Mouse (Mus musculus): ENCODE data around the gene Chd4.

The Chd4 gene

DNA sequence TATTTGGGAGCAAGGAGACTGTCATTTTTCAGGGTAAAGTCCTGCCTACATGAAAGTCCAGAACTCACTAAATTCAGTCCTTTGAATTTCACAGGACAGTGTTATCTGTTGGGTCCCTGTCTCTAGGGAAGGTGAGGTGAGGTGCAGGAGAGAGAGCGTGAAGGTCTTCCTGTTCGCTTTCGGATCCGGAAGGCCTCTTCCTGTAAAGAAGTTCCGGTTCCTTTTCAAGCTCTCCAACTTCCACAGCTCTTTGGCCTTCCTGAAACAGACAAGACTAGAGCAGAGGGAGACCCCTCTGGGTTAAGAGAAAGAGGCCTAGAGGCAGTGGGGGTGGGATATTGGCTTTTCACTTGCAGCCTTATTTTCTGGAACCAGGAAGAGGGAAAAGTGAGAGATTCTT lies 3.4 kb upstream of the Chd4 start:
- DNase-seq (ENCODE audit: low spot score), result no peak

DNA sequence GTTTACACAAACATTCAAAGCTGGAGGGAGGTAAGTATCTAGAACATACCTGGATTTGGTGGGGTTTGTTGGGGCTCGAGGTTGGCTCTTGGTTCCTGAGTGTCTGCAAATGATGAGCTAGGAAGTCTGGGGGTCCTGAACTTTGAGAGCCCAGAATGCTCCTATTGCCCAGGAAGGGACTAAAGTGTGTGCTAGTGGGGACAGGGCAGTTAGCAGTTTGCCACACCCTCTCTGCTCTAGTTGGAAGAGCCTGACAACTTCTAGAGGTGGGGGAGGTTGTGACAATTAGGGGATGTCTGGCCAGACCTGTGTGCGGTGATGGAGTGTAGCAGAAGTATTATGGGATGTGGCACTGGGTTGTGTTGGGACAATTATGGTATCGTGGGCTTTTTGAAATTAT lies 938 bp upstream of the Chd4 start:
- no peak for DNase-seq (ENCODE audit: low spot score)

DNA sequence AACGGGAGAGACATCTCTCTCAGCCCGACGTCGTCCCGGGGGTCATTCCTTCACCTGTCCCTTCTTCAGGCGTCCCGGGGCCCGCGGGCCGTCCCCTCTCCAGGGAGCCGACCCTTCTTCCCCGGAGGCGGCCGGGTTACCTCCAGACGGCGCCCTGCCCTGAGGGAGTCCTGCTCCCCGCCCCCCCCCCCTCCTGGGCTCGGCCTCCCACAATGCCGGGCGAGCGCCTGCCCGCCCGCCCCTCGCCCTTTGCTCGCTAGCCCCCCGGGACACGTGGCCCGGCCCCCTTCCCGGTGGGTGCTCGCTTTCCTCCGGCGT lies 457 bp downstream of the Chd4 start:
- DNase-seq (ENCODE audit: low spot score), result no peak

DNA sequence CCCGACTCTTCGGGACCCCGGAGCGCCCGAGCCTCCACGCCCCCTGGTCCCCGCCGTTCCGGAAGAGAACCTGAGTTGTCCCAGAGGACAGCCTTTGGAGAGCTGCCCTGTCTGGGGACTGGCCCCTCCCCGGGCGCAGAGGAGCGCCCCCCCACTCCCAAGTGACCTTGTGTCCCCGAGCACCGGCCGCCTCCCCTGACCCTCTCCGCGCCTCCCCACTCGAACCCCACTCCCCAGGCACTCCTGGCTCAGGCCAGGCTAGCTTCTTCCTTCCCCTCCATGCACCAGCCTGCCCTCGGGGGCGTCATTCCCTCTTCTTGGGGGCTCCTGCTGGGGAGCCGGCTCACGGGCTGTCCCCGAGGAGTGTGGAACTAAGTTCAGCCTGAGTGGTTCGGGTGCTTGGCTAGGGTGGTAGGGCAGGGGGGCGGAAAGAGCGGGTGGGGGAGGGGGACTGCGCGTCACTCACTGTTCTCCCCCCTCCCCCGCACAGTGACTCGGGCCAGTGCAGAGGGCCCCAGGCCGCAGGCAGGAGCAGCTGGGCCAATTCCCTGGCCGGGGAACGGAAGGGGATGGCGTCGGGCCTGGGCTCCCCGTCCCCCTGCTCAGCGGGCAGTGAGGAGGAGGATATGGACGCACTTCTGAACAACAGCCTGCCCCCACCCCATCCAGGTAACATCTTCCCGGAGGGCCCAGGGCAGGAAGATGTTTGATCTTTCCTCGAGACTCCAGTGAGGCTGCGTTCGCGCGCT lies 990 bp downstream of the Chd4 start:
- DNase-seq (ENCODE audit: low spot score), result peak; percentile 52

DNA sequence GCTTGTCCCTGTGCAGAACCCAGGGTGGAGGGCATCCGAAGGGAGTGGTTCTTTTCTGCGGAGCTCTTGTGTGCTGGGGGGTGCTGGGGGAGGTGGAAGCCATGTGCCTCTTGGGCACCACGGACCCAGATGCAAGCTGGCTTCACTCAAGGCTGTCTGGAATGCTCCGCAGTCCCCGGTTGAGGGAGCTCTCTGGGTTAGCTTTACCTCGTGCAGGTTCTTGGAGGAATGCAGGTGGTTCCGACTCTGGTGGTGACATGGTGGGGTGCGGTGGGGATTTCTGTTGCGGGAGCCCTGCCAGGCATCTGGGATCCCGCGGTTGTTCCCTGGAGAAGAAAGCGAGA lies 1.5 kb downstream of the Chd4 start:
- no peak for DNase-seq (ENCODE audit: low spot score)

DNA sequence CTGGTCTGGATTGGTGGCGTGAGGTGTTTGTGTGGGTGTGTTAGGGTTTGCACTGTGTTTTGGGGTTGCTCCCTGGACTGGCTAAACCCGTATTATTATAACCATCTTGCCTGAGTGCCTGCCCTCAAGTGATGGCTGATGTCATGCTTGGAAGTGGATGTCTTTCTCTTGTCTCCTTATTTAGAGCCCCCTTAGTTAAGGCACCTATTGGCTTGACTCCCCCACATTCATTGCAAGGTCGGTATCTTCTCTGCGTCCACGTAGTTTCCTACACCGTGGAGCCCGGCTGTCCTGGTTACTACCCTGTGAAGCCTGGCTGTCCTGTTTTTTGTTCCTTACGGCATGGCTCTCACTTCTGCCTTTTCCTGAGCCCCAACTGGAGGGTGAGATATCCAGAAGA lies 2.2 kb downstream of the Chd4 start:
- DNase-seq (ENCODE audit: low spot score), result no peak

DNA sequence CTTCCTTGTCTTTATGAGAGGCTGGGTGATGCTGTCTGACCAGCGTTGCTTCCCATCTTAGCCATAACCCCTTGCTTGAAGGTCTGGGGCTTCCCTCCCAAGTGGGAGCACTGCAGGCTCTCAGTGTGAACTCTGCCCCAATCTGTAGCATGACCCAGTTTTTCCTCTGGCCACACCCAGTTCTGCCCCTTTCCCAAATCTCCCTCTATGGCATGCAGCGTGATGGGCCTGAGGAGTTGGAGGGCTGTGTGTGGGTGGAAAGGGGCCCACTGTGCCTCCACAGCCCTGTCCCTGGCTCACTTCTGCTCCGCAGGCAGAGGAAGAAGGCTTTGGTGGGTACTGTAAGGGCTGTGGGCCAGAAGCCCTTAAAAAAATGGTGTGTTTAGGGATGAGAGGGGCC lies 2.7 kb downstream of the Chd4 start:
- no peak for DNase-seq (ENCODE audit: low spot score)

DNA sequence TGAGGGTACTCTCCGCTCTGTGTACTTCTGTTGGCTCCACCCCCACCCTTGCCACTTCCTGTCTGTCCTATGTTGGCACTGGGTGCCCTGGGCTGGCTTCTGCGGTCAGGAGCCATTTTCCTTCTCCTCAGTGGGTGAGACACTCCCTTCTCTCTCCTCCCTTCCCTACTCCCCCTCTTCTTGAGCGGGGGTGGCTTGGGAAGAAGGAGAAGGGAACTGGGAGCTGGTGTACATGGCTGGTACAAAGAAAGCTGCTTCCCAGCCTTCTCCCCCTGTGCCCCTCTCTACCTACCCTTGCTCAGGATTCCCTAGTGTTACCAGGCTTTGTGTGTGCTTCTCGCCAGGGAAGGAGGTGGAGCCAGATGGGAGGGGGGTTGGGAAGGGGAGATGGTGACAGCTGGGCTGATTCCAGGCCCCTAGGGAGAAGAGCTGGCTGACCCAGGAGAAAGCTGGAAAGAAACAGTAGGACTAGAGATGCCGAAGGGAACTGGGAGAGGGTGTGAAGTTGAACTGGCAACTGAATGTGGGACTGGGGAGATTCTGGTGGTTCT lies 3.7 kb downstream of the Chd4 start:
- no peak for DNase-seq (ENCODE audit: low spot score)

DNA sequence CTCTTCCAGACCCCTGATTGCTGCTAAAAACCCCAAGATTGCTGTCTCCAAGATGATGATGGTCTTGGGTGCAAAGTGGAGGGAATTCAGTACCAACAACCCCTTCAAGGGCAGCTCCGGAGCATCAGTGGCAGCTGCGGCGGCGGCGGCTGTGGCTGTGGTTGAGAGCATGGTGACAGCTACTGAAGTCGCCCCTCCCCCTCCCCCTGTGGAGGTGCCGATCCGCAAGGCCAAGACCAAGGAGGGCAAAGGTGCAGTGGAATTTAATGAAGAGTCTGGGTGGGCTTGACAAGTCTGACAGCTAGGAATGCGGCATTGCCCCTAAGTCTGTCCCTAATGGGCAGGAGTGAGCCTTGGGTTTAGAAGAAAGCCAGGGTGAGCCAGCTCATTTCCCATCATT lies 5.7 kb downstream of the Chd4 start:
- no peak for DNase-seq (ENCODE audit: low spot score)

DNA sequence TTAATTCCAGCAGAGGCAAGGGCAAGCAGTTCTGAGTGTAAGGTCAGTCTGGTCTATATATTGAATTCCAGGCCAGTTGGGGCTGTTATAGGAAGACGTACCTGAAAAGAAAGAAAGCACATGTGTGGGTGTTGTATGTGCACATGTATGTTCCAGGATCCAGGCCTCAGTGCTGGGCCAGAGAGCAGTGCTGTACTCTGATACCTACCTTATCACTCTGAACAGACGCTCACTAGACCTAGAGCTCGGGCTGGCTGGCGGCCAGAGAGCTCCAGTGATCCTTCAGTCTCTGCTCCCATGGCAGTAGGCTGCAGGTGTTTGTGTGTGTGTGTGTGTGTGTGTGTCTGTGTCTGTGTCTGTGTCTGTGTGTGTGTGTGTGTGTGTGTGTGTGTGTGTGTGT lies 8.4 kb downstream of the Chd4 start:
- no peak for DNase-seq (ENCODE audit: low spot score)

DNA sequence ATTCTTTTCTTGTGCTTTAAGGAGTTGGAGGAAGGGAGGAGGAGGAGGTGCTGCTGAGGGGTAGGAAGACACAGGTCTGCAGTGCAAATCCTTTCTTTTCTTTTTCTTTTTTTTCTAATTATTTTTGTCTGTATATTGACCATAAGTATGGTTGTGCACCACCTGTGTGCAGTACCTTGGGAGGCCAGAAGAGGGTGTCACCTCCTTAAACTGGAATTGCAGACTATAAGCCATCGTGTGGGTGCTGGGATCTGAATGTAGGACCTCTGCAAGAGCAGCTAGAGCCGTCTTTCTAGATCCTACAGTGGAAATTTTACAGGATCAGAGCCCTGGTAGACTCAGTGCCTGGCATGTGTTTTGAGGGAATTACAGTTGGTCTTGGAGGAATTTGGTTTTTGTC lies 11.9 kb downstream of the Chd4 start:
- DNase-seq (ENCODE audit: low spot score), result no peak

DNA sequence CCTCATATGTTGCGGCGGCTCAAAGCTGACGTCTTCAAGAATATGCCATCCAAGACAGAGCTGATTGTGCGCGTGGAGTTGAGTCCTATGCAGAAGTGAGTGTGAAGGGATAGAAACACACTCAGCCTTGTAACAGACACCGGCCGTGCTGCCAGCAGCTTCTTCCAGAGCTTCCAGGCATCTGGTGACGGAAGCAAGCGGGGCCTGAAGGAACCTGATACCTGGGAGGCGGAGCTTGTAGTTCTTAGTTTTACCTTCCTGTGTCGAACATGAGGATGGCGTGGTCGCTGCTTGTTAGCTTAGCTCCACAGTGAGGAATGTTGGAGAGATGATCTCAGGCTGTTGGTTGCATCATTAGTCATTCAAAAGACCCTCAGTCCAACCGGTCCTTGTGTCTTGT lies 13.6 kb downstream of the Chd4 start:
- DNase-seq (ENCODE audit: low spot score), result no peak

DNA sequence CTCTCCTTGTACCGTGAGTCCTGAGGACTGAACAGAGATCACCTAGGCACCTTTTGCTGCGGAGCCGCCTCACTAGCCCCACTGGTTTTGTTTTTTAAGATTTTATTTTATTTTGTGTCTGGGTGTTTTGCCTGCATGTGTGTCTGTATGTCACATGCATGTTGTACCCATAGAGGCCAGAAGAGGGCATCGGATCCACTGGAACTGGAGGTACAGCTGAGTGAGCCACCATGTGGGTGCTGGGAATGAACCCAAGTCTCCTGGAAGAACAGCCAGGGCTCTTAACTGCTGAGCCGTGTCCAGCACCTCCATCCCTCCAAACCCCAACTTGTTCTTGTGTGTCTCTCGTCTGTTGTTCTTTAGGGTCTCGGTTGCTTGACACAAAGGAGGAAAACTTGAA lies 15.1 kb downstream of the Chd4 start:
- peak; percentile 45 for DNase-seq (ENCODE audit: low spot score)

DNA sequence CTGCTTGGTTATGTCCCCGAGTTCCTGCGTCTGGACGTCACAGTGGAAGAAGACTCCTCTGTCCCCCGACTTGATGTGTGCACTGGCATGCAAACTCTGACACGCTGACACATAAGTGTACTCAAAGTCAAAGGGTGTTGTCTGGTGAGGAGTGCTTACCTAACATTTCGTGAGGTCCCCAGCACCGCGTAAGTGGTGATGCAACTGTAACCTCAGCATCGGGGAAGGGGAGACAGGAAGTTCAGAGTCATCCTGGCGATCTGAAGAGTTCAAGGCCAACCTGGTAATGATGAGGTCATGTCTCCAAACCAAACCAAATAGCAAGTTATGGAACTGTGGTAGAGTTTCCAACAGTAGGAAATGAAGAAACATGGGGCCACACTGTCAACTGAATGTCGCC lies 16.8 kb downstream of the Chd4 start:
- no peak for DNase-seq (ENCODE audit: low spot score)

DNA sequence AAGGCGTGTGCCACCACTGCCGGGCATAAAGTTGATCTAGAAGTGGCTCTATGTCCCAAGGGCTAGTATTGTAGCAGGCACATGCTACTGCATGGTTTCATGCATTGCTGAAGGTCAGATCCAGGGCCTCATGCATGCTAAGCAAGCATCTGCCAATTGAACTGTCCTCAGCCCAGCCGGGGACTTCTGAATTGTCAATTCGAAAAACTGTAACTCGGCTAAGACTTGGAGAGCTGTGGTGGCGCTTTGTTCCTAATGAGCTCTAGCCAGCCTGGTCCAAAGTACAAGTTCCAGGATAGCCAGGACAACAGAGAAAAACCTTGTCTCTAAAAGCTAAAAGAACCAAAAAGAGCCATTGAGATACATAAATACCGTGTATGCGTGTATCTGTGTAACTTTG lies 23.6 kb downstream of the Chd4 start:
- DNase-seq (ENCODE audit: low spot score), result no peak

DNA sequence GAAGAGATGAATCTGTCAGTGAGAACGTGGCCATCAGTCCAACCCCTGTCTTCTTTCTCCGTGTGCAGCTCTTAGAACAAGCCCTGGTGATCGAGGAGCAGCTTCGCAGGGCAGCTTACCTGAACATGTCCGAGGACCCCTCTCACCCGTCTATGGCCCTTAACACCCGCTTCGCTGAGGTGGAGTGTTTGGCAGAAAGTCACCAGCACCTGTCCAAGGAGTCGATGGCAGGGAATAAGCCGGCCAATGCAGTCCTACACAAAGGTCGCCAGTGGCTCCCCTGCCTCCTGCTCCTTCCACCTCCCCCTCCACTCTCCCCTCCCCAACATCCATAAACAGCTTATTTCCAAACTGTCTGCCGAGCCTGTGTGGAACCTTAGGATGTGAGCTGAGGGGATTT lies 32.9 kb downstream of the Chd4 start:
- DNase-seq (ENCODE audit: low spot score), result no peak

DNA sequence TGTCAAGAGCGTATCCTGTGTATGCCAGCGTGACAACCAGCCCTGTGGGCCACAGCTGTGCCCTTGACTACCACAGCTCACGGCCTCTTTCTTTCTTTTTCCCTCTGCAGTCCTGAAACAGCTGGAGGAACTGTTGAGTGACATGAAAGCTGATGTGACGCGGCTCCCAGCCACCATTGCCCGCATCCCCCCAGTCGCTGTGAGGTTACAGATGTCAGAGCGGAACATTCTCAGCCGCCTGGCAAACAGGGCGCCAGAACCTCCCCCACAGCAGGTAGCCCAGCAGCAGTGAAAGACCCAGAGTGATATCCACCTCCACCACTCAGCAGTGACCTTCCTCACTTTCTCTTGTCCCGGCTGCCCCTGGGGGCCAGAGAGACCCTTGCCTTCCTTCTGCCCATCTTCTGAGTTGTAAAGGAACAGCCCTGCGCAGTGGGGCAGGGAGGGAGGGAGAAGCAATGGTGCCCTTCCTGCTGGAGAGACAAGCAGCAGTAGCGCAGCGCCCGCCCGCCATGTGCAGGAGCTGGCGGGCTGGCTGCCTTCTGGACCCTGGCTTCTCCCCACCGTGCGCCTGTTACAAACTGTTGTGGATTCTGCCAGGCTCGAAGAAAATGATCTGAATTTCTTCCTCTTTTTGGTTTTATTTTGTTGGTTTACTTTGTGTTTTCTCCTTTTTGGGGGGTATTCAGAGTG lies 34.1 kb downstream of the Chd4 start:
- no peak for DNase-seq (ENCODE audit: low spot score)

DNA sequence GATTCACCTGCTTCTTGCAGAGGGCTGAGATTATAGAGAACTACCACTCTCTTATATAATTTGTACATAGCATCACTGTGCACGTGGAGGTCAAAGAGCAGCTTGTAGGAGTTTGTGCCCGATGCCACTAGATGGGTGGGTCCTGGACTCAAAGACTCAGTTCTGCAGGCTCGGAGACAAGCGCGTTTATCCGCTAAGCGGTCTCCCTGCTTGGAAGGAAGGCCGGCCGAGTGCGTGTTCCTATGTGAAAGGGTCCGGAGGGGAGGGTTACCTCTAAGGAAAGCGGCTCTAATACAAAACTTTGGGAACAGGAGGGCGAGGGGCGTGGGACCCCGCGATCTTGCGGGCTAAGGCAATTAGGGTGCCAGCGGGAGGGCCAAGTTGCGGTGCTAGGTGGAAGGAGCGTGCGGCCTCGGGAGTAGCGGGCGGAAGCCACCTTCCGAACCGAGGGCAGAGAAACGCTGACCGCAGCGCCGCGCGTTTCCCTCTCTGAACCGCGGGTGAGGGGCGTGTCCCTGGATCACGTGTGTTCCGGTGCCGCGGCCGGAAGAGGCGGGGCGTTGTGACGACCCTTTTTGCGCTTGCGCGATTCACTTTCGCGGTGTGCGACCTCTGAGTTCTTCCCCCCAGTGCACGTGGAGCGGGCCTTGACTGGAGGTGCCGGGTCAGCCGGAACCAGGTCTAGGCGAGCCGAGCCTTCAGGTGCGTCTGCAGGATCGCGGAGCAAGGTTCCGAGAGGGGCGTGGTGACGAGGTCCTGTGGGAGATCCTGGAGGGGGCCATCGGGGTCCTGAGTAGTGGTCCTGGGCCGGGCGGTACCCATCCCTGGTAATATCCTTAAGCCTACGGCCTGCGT lies 35.7 kb downstream of the Chd4 start, which contains the start of gene Nop2:
Nop2 (plus strand) TSS at position 608 of the 855 bp plus-strand sequence.
- peak; percentile 82 for DNase-seq (ENCODE audit: low spot score)

DNA sequence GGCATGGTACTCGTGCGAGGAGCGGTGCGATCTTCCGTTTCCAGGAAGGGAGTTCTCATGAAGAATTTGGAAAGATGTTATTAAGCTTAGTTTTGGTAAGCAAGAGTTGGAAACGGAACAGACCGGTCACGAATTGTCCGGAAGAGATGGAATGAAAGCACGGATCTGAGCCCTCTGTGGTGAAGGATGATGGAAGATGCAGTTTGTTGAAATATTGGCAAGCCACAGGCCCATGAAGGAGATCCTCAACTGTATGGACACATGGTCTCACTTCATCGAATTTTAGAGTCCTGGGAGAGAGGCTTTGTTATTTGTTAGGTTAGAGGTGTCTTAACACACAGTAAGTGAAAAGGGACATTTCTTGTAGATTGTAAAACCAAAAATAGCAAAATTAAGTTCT lies 36.7 kb downstream of the Chd4 start:
- no peak for DNase-seq (ENCODE audit: low spot score)

DNA sequence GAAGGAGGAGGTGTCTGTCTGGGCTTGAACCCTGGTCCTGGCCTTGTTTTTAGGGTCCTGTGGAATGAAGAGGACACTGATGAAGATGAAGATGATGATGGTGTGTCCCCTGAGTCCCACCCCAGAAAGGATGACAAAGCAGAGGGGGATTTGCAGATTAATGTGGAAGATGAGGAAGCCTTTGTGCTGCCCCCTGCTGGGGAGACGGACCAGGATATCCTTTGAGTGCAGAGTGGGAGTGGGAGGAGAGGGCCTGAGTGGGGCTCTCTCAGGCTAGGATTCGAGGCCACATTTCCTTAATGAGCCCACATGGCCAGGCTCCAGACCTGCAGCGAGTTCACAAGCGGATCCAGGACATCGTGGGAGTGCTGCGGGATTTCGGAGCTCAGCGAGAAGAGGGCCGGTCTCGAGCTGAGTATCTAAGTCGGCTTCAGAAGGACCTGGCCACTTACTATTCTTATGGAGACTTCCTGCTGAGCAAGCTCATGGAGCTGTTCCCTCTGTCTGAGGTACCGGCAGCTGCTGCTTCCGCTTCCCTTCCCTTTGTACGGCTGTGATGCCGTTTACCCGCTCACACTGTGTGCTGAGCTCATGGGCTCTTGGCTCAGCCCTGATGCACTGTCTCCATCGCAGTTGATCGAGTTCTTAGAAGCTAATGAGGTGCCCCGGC lies 41.4 kb downstream of the Chd4 start:
- DNase-seq (ENCODE audit: low spot score), result peak; percentile 62

DNA sequence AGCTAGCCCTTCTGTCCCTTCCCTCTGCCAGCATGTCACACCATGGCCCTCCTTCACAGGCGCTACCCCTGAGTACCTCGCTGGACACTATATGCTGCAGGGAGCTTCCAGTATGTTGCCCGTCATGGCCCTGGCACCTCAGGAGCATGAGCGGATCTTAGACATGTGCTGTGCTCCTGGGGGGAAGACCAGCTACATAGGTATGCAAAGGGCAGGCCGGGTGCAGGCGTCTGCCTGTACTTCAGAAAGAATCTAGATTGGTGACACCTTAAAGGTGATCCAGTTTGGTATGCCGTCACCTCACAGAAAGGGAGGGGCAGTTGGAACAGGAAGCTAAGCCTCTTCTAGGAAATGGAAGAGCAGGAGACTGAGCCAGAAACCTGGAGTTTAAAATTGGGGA lies 44.0 kb downstream of the Chd4 start:
- DNase-seq (ENCODE audit: low spot score), result no peak

DNA sequence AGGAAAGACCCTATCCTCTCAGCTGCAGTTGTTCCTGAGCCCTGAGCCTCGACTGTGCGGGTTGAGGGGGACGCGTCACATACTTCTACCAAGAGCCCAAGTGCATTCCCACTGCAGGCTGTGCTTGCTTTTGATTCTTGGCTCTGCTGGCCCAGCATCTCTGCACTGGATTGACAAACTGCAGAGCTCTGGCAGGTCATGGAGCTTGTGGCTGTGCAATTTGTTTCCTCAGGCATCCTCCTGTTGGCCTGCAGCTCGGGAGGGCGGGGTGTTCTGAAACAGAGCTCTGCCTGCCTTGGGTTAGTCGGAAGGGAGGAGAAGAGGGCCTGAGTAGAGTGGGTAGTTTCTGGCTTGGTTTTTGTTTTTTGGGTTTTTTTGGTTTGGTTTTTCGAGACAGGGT lies 46.7 kb downstream of the Chd4 start:
- no peak for DNase-seq (ENCODE audit: low spot score)
